Mouse (Mus musculus) bone marrow macrophage, adult 2 months (primary cell): ENCODE data around the gene Gm10638.

ENCODE experiments used
- CTCF ChIP-seq: IDR thresholded peaks from 2 replicates; pipeline ENCODE4 v1.5.1; 2012; ENCODE audit warnings: low read depth, mild to moderate bottlenecking, low read length, moderate library complexity
- POLR2A ChIP-seq: IDR thresholded peaks from 2 replicates; pipeline ENCODE4 v1.6.1; 2012; ENCODE audit warnings: mild to moderate bottlenecking, low read depth, low read length, borderline replicate concordance

- no peak for TF ChIP-seq CTCF
- no peak for TF ChIP-seq POLR2A
These were observed 15.2 kb downstream of the Gm10638 start for GRCm38 (mm10) chr8:86760746-86761145.
